In genomic region chr4:107163756-107164587, GRCm38 (mm10) we compare ENCODE assay signal across 8 mouse cellular contexts. TPM values are rescaled to one million over a fixed set of nuclear protein-coding genes. Genes with fewer than 3 reads are reported as not detected.
A peak's percentile ranks its signal among the peaks of the same experiment; 100 is the strongest.
DNase-seq lines count a peak whose midpoint lies in the region; ATAC-seq and TF ChIP-seq lines count a peak whose summit lies in the region.

No protein-coding gene starts in this region.

- H3K9ac ChIP-seq in limb, embryonic 12.5 days (replicated peaks) = no peak overlapping the region
- no peak overlapping the region; the same call in 1 of the 2 replicates for H3K9ac ChIP-seq in midbrain, embryonic 15.5 days

- 0 out of 2 replicates have a peak, but pooled peaks have one; percentile 59 for ATAC-seq in limb, embryonic 12.5 days (ENCODE audit: insufficient number of reproducible peaks, insufficient read depth, low FRiP score, low TSS enrichment, low read depth)
- ATAC-seq in midbrain, embryonic 15.5 days (replicated peaks) = peak; percentile 83

- H3K27ac ChIP-seq in cortical plate, adult 2 months (ENCODE audit: insufficient read depth, low read length) = no peak overlapping the region
- no peak overlapping the region for H3K27ac ChIP-seq in limb, embryonic 12.5 days
- 0 out of 2 replicates have a peak overlapping the region, but pooled peaks have one; percentile 39 for H3K27ac ChIP-seq in midbrain, embryonic 15.5 days
- no peak overlapping the region for H3K27ac ChIP-seq in small intestine, adult 2 months (ENCODE audit: insufficient read depth, low read depth, low read length)

- H3K27me3 ChIP-seq in limb, embryonic 12.5 days = no peaks in the 10 kb centered on the region
- H3K27me3 ChIP-seq in midbrain, embryonic 15.5 days (replicated peaks) = no peaks in the 10 kb centered on the region
- no peaks in the 10 kb centered on the region for H3K27me3 ChIP-seq in small intestine, adult 2 months (ENCODE audit: control insufficient read depth, insufficient read depth, low read length)

- no peaks in the 10 kb centered on the region for H3K4me1 ChIP-seq in cortical plate, adult 2 months (ENCODE audit: control insufficient read depth, insufficient read depth, low read length)
- H3K4me1 ChIP-seq in limb, embryonic 12.5 days (replicated peaks) = no peaks in the 10 kb centered on the region
- peaks cover 6% of the 10 kb centered on the region; the same call in 1 of the 2 replicates for H3K4me1 ChIP-seq in midbrain, embryonic 15.5 days
- H3K4me1 ChIP-seq in small intestine, adult 2 months (ENCODE audit: control insufficient read depth, insufficient read depth, insufficient read length, low read length) = no peaks in the 10 kb centered on the region

- intact Hi-C loops in gastrocnemius, postnatal 14 days (cut with DNase I; ENCODE audit: low total_unique reads) = loop anchor here (5.0 to 10.0 kb wide), 3 partner anchors 249 to 419 kb away; partner anchors contain the start of gene Ssbp3

- H3K36me3 ChIP-seq in limb, embryonic 12.5 days = peaks cover 37% of the 10 kb centered on the region
- H3K36me3 ChIP-seq in midbrain, embryonic 15.5 days (replicated peaks) = peaks cover 5% of the 10 kb centered on the region; the same call in 1 of the 2 replicates
- peaks cover 19% of the 10 kb centered on the region for H3K36me3 ChIP-seq in small intestine, adult 2 months (ENCODE audit: control insufficient read depth, insufficient read depth, low read length)

- WGBS in limb, embryonic 12.5 days = 48% methylated on average over 9 of the region's 9 CpGs
- 30% methylated on average over 9 of the region's 9 CpGs for WGBS in midbrain, embryonic 15.5 days
- WGBS in small intestine, adult 2 months = 41% methylated on average over 9 of the region's 9 CpGs

- no peak for TF ChIP-seq POLR2A in cortical plate, adult 2 months (IDR thresholded peaks at IDR 0.05; ENCODE audit: extremely low read depth, insufficient read depth, low read length)
- TF ChIP-seq POLR2A in small intestine, adult 2 months (IDR thresholded peaks at IDR 0.05; ENCODE audit: low read depth, low read length) = no peak

- H3K4me2 ChIP-seq in limb, embryonic 12.5 days = no peak overlapping the region
- H3K4me2 ChIP-seq in midbrain, embryonic 15.5 days = no peak overlapping the region

- H3K4me3 ChIP-seq in cortical plate, adult 2 months (ENCODE audit: insufficient read depth, low read length) = no peak overlapping the region
- no peak overlapping the region for H3K4me3 ChIP-seq in limb, embryonic 12.5 days (replicated peaks)
- H3K4me3 ChIP-seq in midbrain, embryonic 15.5 days = no peak overlapping the region
- no peak overlapping the region for H3K4me3 ChIP-seq in small intestine, adult 2 months (ENCODE audit: low read depth, low read length)

- TF ChIP-seq CTCF in cortical plate, adult 2 months (IDR thresholded peaks at IDR 0.05; ENCODE audit: extremely low read depth, insufficient read depth, low read length) = peak; percentile 99
- TF ChIP-seq CTCF in small intestine, adult 2 months (IDR thresholded peaks at IDR 0.05; ENCODE audit: extremely low read depth, insufficient read length, insufficient replicate concordance, low read depth, low read length) = peak; percentile 35; the same call in 1 of the 2 replicates

- DNase-seq in urinary bladder, adult 18-20 months (ENCODE audit: low spot score in 2 of 2) = peak; percentile 12 to 52
- DNase-seq in urinary bladder, postnatal 10 days (ENCODE audit: low spot score) = no peak
- peak; percentile 38 for DNase-seq in gastrocnemius, postnatal 14 days
- peak; percentile 61 to 79 for DNase-seq in kidney, adult 8-10 months

- H3K9me3 ChIP-seq in limb, embryonic 12.5 days = no peaks in the 10 kb centered on the region
- no peaks in the 10 kb centered on the region for H3K9me3 ChIP-seq in midbrain, embryonic 15.5 days

RNA-seq across cellular contexts. Expression of gene Tmem59, which starts 14.2 kb away (rescaled TPM):
- 215 and 224 TPM in 2 replicates for polyA plus RNA-seq in cortical plate, adult 2 months (2012; rRNA removed)
- 10 to 100 TPM; 89.6 to 98.8 TPM for total RNA-seq in gastrocnemius, postnatal 14 days (2021)
- 336 and 348 TPM in 2 replicates for polyA plus RNA-seq in limb, embryonic 12.5 days (2016; fragmentation: Nextera tagmentation; extraction: Ambion mirVana)
- 346 TPM in 2 replicates for polyA plus RNA-seq in midbrain, embryonic 15.5 days (2015; fragmentation: Nextera tagmentation; extraction: Ambion mirVana)
- 92.5 and 222 TPM in 2 replicates for polyA plus RNA-seq in small intestine, adult 2 months (2012; rRNA removed)

RNA-seq across cellular contexts. Expression of gene Tceanc2, which starts 14.9 kb away (rescaled TPM):
- 8.1 and 8.9 TPM in 2 replicates for polyA plus RNA-seq in cortical plate, adult 2 months (2012; rRNA removed)
- 10 to 100 TPM; 11.6 to 14.1 TPM for total RNA-seq in gastrocnemius, postnatal 14 days (2021)
- polyA plus RNA-seq in limb, embryonic 12.5 days (2016; fragmentation: Nextera tagmentation; extraction: Ambion mirVana) = 18.6 and 24.7 TPM in 2 replicates
- polyA plus RNA-seq in midbrain, embryonic 15.5 days (2015; fragmentation: Nextera tagmentation; extraction: Ambion mirVana) = 17.2 and 24.3 TPM in 2 replicates
- 0.89 and 4.8 TPM in 2 replicates for polyA plus RNA-seq in small intestine, adult 2 months (2012; rRNA removed)

RNA-seq across cellular contexts. Expression of gene Ldlrad1, which starts 45.0 kb away (rescaled TPM):
- not detected in 2 replicates for polyA plus RNA-seq in cortical plate, adult 2 months (2012; rRNA removed)
- not detected for total RNA-seq in gastrocnemius, postnatal 14 days (2021)
- not detected in 2 replicates for polyA plus RNA-seq in limb, embryonic 12.5 days (2016; fragmentation: Nextera tagmentation; extraction: Ambion mirVana)
- polyA plus RNA-seq in midbrain, embryonic 15.5 days (2015; fragmentation: Nextera tagmentation; extraction: Ambion mirVana) = not detected in 2 replicates
- polyA plus RNA-seq in small intestine, adult 2 months (2012; rRNA removed) = 0.18 and 1.1 TPM in 2 replicates
